Mouse (Mus musculus) heart, adult 2 months (tissue): ENCODE measurements at regions not wholly inside any gene's neighbourhood (a gene's known extent, or its start where the extent isn't known, plus 50 kb on each side); places are given as distances from the start of the nearest gene placed in this dataset.

ENCODE experiments used
- DNase-seq, 2 experiments: peaks; one replicate each; pipeline ENCODE4 v3.0.0; 2021
- H3K27ac ChIP-seq: fragments of 200-600 bp; 2 replicates; pipeline ENCODE4 v1.8.1; 2022
- H3K27me3 ChIP-seq: fragments of 200-500 bp; 2 replicates; pipeline ENCODE4 v1.6.1; 2012; ENCODE audit warnings: mild to moderate bottlenecking, low read length, inconsistent platforms, mixed read lengths; ENCODE audit not compliant: control insufficient read depth, insufficient read depth
- H3K36me3 ChIP-seq: fragments of 200-500 bp; 2 replicates; pipeline ENCODE4 v1.6.1; 2012; ENCODE audit warnings: low read length, inconsistent platforms; ENCODE audit not compliant: control insufficient read depth, insufficient read depth
- H3K4me1 ChIP-seq: fragments of 200-500 bp; 2 replicates; pipeline ENCODE4 v1.6.1; 2011; ENCODE audit warnings: low read length; ENCODE audit not compliant: control insufficient read depth, insufficient read depth
- H3K4me3 ChIP-seq: fragments of 200-600 bp; 2 replicates; pipeline ENCODE4 v1.8.1; 2022
- H3K79me2 ChIP-seq: fragments of 200-500 bp; replicated peaks from 2 replicates; pipeline ENCODE4 v1.6.1; 2012; ENCODE audit warnings: mild to moderate bottlenecking, inconsistent platforms, low read length, moderate library complexity, mixed read lengths; ENCODE audit not compliant: control insufficient read depth, insufficient read depth
- H3K9ac ChIP-seq: fragments of 200-500 bp; 2 replicates; pipeline ENCODE4 v1.6.1; 2012; ENCODE audit warnings: low read depth, mild to moderate bottlenecking, control low read depth, inconsistent platforms, low read length, mixed read lengths
- CTCF ChIP-seq: fragments of 200-600 bp; IDR thresholded peaks from 2 replicates; pipeline ENCODE4 v1.8.1; 2022; ENCODE audit warnings: antibody characterized with exemption, mild to moderate bottlenecking, moderate library complexity
- EP300 ChIP-seq: fragments of 200-500 bp; IDR thresholded peaks from 2 replicates; pipeline ENCODE4 v1.6.1; 2011; ENCODE audit warnings: low read depth, low read length, control low read depth; ENCODE audit not compliant: insufficient read depth
- POLR2A ChIP-seq: fragments of 200-500 bp; IDR thresholded peaks from 2 replicates; pipeline ENCODE4 v1.6.1; 2011; ENCODE audit warnings: mild to moderate bottlenecking, low read depth, low read length, control low read depth; ENCODE audit not compliant: insufficient read depth
- WGBS: fragments of 180-500 bp; shearing (Covaris S2); methylation state at CpG from one replicate; pipeline ENCODE4 v1.1.7; 2018; 5-methylcytosine and 5-hydroxymethylcytosine counted together
- intact Hi-C: fragments of 180-260 bp; cut with DNase I; formaldehyde crosslinking; loops from one replicate; pipeline ENCODE4 v1.15.1; 2025

DNA sequence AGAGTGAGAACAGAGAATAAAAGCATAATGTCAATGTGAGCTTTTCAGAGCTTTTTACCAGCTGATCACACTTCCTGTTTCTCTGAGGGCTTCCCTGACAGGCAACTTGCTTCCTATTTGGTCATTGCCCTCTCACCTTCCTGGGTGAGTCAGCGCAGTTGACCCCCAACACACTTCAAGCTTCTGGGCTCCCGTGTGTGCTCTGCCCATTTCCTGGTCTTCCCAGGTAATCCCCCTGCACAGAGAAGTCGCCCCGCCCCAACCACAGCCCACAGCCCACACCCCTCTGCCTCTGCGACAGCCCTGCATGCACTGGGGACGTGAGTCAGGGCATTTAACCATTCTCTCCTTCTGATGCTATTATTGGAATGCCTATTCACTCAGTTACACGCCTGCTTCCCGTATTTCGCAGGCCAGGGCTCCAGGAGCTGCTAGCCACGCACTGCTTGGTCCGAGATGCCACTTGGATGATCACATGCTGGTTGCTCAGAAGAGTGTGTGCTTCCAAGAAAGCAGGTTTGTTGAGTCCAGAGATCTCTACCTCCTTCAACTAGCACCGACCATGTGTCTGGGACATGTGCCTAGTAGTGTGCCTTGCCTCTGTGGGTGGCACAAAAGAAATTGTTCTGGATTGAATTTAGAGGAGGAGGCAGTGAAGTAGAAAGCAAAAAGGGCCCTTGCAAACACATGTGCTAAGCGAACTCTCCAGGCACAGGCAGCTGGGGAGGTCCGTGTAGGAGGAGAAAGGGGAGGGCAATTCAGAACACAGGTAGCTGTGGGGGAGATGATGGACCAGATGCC, 227.4 kb downstream of the Pik3r1 start:
- peak; percentile 22 to 36 for DNase-seq
- TF ChIP-seq EP300 = no peak
- no peak for TF ChIP-seq POLR2A
- no peak for TF ChIP-seq CTCF
- Histone ChIP-seq H3K27me3 (no peaks in the 10 kb centered on the region), H3K9ac (no peak overlapping the region), H3K27ac (no peak overlapping the region), H3K36me3 (no peaks in the 10 kb centered on the region), H3K4me1 (peaks cover 5% of the 10 kb centered on the region), H3K79me2 (no peaks in the 10 kb centered on the region), H3K4me3 (no peak overlapping the region)
- intact Hi-C loops = no loop called here
- 28% methylated on average over 14 of the region's 14 CpGs for WGBS

DNA sequence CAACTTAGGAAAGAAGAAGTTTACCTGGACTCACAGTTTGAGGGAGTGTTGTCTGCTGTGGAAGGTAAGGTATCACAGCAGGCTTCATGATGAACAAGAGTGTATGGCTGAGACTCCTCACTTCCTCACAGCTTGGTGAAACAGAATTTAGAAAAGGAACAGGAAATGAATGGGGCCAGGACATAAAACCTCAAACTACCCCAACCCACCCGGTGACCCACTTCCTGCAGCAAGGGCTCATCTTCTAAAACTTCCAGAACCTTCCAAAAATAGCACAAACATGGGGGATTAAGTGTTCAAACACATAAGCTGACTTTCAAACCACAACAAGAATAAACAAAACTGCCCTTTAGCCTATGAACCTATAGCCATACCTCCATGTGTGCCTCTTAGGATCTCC, 229.9 kb downstream of the Pik3r1 start:
- Histone ChIP-seq H3K36me3 (no peaks in the 10 kb centered on the region), H3K27ac (no peak overlapping the region), H3K27me3 (no peaks in the 10 kb centered on the region), H3K9ac (no peak overlapping the region), H3K79me2 (no peaks in the 10 kb centered on the region), H3K4me1 (peaks cover 5% of the 10 kb centered on the region), H3K4me3 (no peak overlapping the region)
- 26% methylated on average over 1 of the region's 1 CpGs for WGBS
- intact Hi-C loops = no loop called here
- no peak for DNase-seq
- TF ChIP-seq POLR2A (no peak), EP300 (no peak), CTCF (no peak)

DNA sequence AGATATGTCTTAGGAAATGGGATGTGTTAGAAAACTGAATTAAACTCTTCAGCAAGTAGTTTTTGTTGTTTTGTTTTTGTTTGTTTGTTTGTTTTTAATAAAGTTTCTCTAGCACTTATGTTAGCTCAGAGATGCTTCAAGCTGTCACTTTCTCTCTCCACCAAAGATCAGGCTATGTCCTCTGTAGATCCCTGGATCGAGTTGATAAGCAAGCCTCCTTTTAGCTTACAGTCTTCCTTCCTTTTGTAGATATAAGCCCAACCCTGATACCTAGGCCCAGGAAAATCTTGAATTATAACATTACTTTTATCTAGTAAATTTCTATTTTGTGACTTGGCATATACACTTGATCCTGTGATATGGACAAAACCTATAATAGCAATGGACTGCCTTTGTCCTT, 232.0 kb downstream of the Pik3r1 start:
- intact Hi-C loops = no loop called here
- Histone ChIP-seq H3K27ac (no peak overlapping the region), H3K9ac (no peak overlapping the region), H3K79me2 (no peaks in the 10 kb centered on the region), H3K36me3 (no peaks in the 10 kb centered on the region), H3K4me3 (no peak overlapping the region), H3K4me1 (peaks cover 5% of the 10 kb centered on the region), H3K27me3 (no peaks in the 10 kb centered on the region)
- TF ChIP-seq POLR2A (no peak), EP300 (no peak), CTCF (no peak)
- DNase-seq = no peak
- 76% methylated on average over 1 of the region's 1 CpGs for WGBS

DNA sequence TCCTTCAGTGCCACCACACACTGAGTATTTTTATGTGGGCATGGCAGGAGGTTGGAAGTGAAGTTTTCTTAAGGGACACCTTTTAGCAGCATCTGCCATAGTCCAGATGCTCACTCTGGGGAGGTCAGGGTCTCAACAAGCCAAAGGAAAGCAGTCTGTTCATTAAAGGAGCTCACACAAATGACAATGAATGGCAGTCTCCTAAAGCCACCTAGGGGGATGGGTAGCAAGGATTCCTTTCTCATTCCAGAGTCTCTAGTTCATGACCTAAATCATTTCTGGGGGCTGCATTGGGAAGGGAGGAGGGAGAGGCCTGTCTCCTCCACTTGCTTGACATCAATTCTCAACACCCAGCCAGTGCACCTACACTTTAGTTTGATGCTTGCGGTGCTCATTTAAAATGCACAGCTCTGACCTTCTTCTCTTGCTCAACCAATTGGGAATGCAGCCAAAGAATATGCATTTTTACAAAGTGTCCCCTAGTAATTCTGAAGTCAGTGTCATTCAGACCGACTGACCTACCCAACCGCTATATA, 232.6 kb downstream of the Pik3r1 start:
- WGBS = 91% methylated on average over 3 of the region's 3 CpGs
- intact Hi-C loops = no loop called here
- TF ChIP-seq POLR2A (no peak), EP300 (no peak), CTCF (no peak)
- Histone ChIP-seq H3K9ac (no peak overlapping the region), H3K79me2 (no peaks in the 10 kb centered on the region), H3K27me3 (no peaks in the 10 kb centered on the region), H3K4me1 (0 out of 2 replicates have a peak, but pooled peaks cover 2% of the 10 kb centered on the region), H3K4me3 (no peak overlapping the region), H3K27ac (no peak overlapping the region), H3K36me3 (no peaks in the 10 kb centered on the region)
- no peak for DNase-seq

DNA sequence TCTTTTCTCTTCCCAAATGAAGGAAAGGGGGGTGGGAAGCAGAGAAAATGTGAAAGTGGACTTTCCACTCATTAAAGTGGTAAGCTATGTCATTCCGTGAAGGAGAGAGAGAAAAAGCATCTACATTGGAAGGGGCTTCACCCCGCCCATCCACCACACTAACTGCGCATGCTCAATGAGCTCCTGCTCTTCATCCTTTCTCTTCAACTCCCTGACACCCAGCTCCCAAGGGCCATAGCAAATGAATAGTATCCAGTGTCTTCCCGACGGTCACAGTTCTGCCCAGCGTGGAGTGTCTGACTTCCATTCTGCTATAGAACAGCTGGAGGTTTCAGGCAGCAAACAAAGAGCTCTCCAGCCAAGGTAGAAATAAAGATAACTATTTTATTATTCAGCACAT, 233.5 kb downstream of the Pik3r1 start:
- Histone ChIP-seq H3K36me3 (no peaks in the 10 kb centered on the region), H3K9ac (no peak overlapping the region), H3K27me3 (no peaks in the 10 kb centered on the region), H3K79me2 (no peaks in the 10 kb centered on the region), H3K4me3 (no peak overlapping the region), H3K27ac (no peak overlapping the region), H3K4me1 (0 out of 2 replicates have a peak, but pooled peaks cover 2% of the 10 kb centered on the region)
- 78% methylated on average over 6 of the region's 6 CpGs for WGBS
- no peak for DNase-seq
- TF ChIP-seq POLR2A (no peak), CTCF (no peak), EP300 (no peak)
- intact Hi-C loops = no loop called here

DNA sequence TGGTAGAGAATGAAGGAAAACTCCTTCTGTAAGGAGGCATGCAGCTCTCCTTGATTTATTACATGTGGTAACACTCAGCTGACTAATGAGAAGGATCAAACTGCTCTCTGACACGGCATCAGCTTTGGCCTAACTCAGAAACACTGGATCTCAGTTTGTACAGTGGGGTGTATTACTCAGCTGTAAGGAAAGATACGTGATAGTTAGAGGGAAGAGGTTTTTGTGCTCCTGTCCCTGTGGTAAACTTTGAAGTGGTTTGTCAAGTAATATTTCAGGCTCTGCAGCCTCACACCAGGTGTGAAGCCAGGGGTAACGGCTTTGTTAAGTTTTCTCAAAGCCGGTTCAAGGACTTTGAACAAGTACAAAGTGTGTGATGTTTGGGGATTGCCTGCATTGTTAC, 235.1 kb downstream of the Pik3r1 start:
- Histone ChIP-seq H3K27ac (no peak overlapping the region), H3K79me2 (no peaks in the 10 kb centered on the region), H3K4me1 (no peaks in the 10 kb centered on the region), H3K9ac (no peak overlapping the region), H3K4me3 (no peak overlapping the region), H3K27me3 (no peaks in the 10 kb centered on the region), H3K36me3 (no peaks in the 10 kb centered on the region)
- TF ChIP-seq CTCF (no peak), POLR2A (no peak), EP300 (no peak)
- DNase-seq = no peak
- 89% methylated on average over 4 of the region's 4 CpGs for WGBS
- intact Hi-C loops = no loop called here
